Mouse (Mus musculus) kidney, embryonic 15.5 days (tissue): Measurements from ENCODE around the gene Adam19. TPM values are rescaled to one million over a fixed set of nuclear protein-coding genes. Genes with fewer than 3 reads are reported as not detected.
A peak's percentile ranks its signal among the peaks of the same experiment; 100 is the strongest.

Experiments used
- ATAC-seq: fragments of 200-750 bp; cut with Nextera tagmentation; replicated peaks from 2 replicates; pipeline ENCODE4 v1.8.0; 2017; ENCODE audit warnings: moderate TSS enrichment; ENCODE audit not compliant: low FRiP score
- H3K27ac ChIP-seq: fragments of 300-500 bp; sonication (generic); 2 replicates; pipeline ENCODE4 v1.5.1; 2015; ENCODE audit warnings: mild to moderate bottlenecking, inconsistent platforms
- H3K27me3 ChIP-seq: fragments of 300-500 bp; sonication (generic); 2 replicates; pipeline ENCODE4 v1.6.1; 2015; ENCODE audit warnings: inconsistent platforms
- H3K36me3 ChIP-seq: fragments of 300-500 bp; sonication (generic); 2 replicates; pipeline ENCODE4 v1.6.1; 2015; ENCODE audit warnings: inconsistent platforms
- H3K4me1 ChIP-seq: fragments of 300-500 bp; sonication (generic); 2 replicates; pipeline ENCODE4 v1.6.1; 2015; ENCODE audit warnings: inconsistent platforms
- H3K4me2 ChIP-seq: fragments of 300-500 bp; sonication (generic); 2 replicates; pipeline ENCODE4 v1.6.1; 2015; ENCODE audit warnings: moderate library complexity, mild to moderate bottlenecking, inconsistent platforms
- H3K4me3 ChIP-seq: fragments of 300-500 bp; sonication (generic); replicated peaks from 2 replicates; pipeline ENCODE4 v1.5.1; 2015; ENCODE audit warnings: mild to moderate bottlenecking, inconsistent platforms
- H3K9ac ChIP-seq: fragments of 300-500 bp; sonication (generic); 2 replicates; pipeline ENCODE4 v1.6.1; 2015; ENCODE audit warnings: mild to moderate bottlenecking, inconsistent platforms
- H3K9me3 ChIP-seq: fragments of 300-500 bp; sonication (generic); replicated peaks from 2 replicates; pipeline ENCODE4 v1.6.1; 2016; ENCODE audit warnings: inconsistent platforms
- WGBS: fragments of 180-500 bp; shearing (Covaris S2); methylation state at CpG from one replicate; pipeline ENCODE4 v1.1.7; 2015; ENCODE audit warnings: mixed read lengths; 5-methylcytosine and 5-hydroxymethylcytosine counted together
- polyA plus RNA-seq: library from polyadenylated mRNA; unstranded; fragments of >200 nt; fragmentation: Nextera tagmentation; extraction: Ambion mirVana; gene quantifications from 2 replicates; pipeline ENCODE4 v1.2.1, GENCODE M21; 2015

Gene Adam19
- polyA plus RNA-seq, 1 experiment from 2014 or later = 17.9 TPM

GRCm38 (mm10) chr11:46077732-46078375 is 22.1 kb downstream of the Adam19 start:
- WGBS = 87% methylated on average over 7 of the region's 7 CpGs
- no peak overlapping the region for H3K27ac ChIP-seq
- ATAC-seq = peak; percentile 88

GRCm38 (mm10) chr11:46081075-46081474 is 25.3 kb downstream of the Adam19 start:
- Histone ChIP-seq H3K36me3 (peaks cover 20% of the 10 kb centered on the region), H3K27me3 (no peaks in the 10 kb centered on the region), H3K4me3 (no peak overlapping the region), H3K4me1 (peaks cover 18% of the 10 kb centered on the region), H3K27ac (no peak overlapping the region), H3K9ac (no peak overlapping the region), H3K4me2 (no peak overlapping the region), H3K9me3 (no peaks in the 10 kb centered on the region)
- ATAC-seq = no peak
- 86% methylated on average over 2 of the region's 2 CpGs for WGBS

More at GRCm38 (mm10) chr11:46077732-46078375, 22.1 kb downstream of the Adam19 start:
- H3K9ac ChIP-seq = no peak overlapping the region
- no peak overlapping the region for H3K4me2 ChIP-seq
- no peaks in the 10 kb centered on the region for H3K27me3 ChIP-seq
- H3K9me3 ChIP-seq = no peaks in the 10 kb centered on the region
- no peak overlapping the region for H3K4me3 ChIP-seq
- peaks cover 26% of the 10 kb centered on the region for H3K36me3 ChIP-seq
- peaks cover 19% of the 10 kb centered on the region for H3K4me1 ChIP-seq

GRCm38 (mm10) chr11:46083405-46083804 is 27.6 kb downstream of the Adam19 start:
- Histone ChIP-seq H3K4me3 (no peak overlapping the region), H3K27me3 (no peaks in the 10 kb centered on the region), H3K9me3 (no peaks in the 10 kb centered on the region), H3K36me3 (peaks cover 3% of the 10 kb centered on the region; the same call in 1 of the 2 replicates), H3K4me1 (peaks cover 21% of the 10 kb centered on the region), H3K27ac (0 out of 2 replicates have a peak overlapping the region, but pooled peaks have one; percentile 28), H3K9ac (no peak overlapping the region), H3K4me2 (no peak overlapping the region)
- 75% methylated on average over 3 of the region's 3 CpGs for WGBS
- ATAC-seq = no peak

DNA sequence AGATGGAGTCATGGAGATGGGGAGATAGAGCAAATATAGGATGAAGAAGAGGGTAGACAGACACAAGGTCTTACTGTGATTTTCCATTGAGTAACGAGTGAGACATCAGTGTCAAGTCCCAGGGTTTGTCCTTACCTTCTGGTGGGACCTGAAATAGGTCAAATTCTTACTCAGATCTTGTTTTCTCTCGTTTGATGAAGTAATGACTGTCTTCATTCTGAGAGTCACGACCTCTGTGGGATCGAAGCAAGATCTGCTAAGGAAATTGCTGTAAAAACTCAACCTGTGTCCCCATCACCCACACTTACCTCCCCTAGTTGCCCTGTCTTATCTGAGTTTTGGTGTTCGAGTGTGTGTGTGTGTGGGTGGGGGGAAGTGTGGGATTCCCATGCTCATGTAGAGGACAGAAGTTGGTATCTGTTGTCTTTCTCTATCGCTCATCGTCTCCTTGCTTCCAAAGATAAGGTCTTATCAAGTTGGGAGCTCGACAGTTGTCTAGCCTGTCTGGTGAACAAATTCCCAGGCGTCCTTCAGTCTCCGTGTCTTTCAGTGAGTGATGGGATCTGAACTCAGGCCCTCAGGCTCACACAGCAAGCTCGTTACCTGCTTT is 28.1 kb downstream of the Adam19 start:
- H3K36me3 ChIP-seq = peaks cover 3% of the 10 kb centered on the region; the same call in 1 of the 2 replicates
- H3K9ac ChIP-seq = no peak overlapping the region
- H3K27me3 ChIP-seq = no peaks in the 10 kb centered on the region
- no peak overlapping the region for H3K4me3 ChIP-seq
- H3K27ac ChIP-seq = peak overlapping the region; percentile 33
- H3K4me2 ChIP-seq = no peak overlapping the region
- H3K9me3 ChIP-seq = no peaks in the 10 kb centered on the region
- H3K4me1 ChIP-seq = peaks cover 26% of the 10 kb centered on the region
- no peak for ATAC-seq
- 86% methylated on average over 11 of the region's 11 CpGs for WGBS

GRCm38 (mm10) chr11:46084568-46084967 is 28.8 kb downstream of the Adam19 start:
- ATAC-seq = no peak
- Histone ChIP-seq H3K36me3 (peaks cover 3% of the 10 kb centered on the region; the same call in 1 of the 2 replicates), H3K27me3 (no peaks in the 10 kb centered on the region), H3K4me2 (no peak overlapping the region), H3K9me3 (no peaks in the 10 kb centered on the region), H3K4me3 (no peak overlapping the region), H3K9ac (no peak overlapping the region), H3K4me1 (peaks cover 31% of the 10 kb centered on the region), H3K27ac (peak overlapping the region; percentile 33)
- WGBS = 63% methylated on average over 3 of the region's 3 CpGs

DNA sequence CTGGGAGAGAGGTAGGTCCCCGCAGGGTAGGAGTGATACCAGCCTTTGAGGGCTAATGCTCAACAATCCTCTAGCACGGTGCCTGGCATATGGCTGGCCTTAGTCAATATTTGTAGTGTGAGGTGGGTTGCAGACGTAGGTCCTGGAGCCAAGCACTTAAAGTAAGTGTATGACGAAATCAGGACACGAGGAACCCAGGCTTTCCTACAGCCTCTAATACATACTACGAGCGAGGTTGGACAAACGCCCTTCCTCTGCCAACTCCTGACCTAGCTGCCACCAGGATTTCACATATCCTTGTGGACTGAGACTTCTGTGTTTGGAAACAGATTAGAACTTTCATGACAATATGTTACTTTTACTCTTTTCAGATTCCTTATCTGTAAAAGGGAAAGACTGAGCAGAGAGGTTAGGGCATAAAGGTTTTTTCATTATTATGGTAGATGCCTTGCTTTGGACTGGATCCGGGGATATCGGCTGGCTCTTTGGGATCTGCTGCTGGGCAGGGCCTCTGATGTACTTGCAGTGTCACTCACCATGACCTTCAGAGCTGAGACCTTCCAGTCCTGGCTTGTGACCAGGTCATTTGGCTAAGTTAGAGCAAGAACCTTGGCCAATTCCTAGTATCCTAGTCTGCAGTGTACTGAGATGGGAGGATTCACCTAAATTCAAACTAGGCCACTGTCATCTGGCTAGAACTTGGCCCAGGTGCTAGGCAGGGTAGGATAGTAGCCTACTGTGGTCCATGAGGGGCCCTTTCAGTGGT is 29.8 kb downstream of the Adam19 start:
- 0 out of 2 replicates have a peak overlapping the region, but pooled peaks have one; percentile 3 for H3K27ac ChIP-seq
- H3K36me3 ChIP-seq = no peaks in the 10 kb centered on the region
- H3K9ac ChIP-seq = no peak overlapping the region
- no peak for ATAC-seq
- no peaks in the 10 kb centered on the region for H3K9me3 ChIP-seq
- no peaks in the 10 kb centered on the region for H3K27me3 ChIP-seq
- H3K4me3 ChIP-seq = no peak overlapping the region
- WGBS = 89% methylated on average over 10 of the region's 10 CpGs
- peaks cover 41% of the 10 kb centered on the region for H3K4me1 ChIP-seq
- no peak overlapping the region for H3K4me2 ChIP-seq

- Histone ChIP-seq H3K27me3 (no peaks in the 10 kb centered on the region), H3K4me2 (no peak overlapping the region), H3K9me3 (no peaks in the 10 kb centered on the region), H3K36me3 (no peaks in the 10 kb centered on the region), H3K27ac (no peak overlapping the region), H3K9ac (no peak overlapping the region), H3K4me1 (peaks cover 50% of the 10 kb centered on the region), H3K4me3 (no peak overlapping the region)
- no peak for ATAC-seq
- WGBS = 90% methylated on average over 3 of the region's 3 CpGs
Measured at GRCm38 (mm10) chr11:46086446-46086845, 30.7 kb downstream of the Adam19 start.

DNA sequence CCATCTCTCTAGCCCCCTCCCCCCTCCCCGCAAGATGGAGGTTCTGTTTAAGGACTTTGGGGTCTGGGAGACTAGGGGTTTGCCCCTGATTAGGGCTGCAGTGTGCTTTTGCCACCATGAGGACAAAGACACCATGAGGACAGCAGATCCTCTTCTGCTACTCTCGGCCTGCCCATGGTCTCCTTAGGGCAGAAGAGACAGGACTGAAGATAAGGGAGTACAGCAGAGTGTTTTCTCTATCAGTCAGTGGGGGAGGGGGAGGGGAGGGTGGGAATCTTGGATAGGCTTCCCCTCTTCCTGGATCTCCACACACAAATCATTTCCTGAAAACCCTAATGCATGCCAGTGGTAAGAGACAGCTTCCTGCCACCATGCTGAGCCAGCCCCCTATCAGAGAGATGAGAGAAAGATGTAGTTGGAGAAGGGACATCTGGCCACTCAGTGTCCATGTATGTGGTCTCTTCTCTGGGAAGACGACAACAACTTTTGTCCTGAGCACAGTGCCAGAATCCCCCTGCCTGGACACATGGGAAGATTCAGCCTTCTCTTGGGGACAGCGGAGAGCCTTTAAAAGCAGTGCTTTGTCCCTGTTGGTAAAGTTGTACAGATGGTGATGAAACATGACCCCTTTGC is 33.4 kb downstream of the Adam19 start:
- peak; percentile 76 for ATAC-seq
- no peaks in the 10 kb centered on the region for H3K9me3 ChIP-seq

GRCm38 (mm10) chr11:46090036-46090725 is 34.4 kb downstream of the Adam19 start:
- no peak overlapping the region for H3K4me2 ChIP-seq
- ATAC-seq = no peak
- H3K27ac ChIP-seq = peak overlapping the region; percentile 75
- H3K9ac ChIP-seq = no peak overlapping the region
- 87% methylated on average over 10 of the region's 10 CpGs for WGBS
- H3K9me3 ChIP-seq = no peaks in the 10 kb centered on the region
- no peak overlapping the region for H3K4me3 ChIP-seq
- no peaks in the 10 kb centered on the region for H3K27me3 ChIP-seq
- peaks cover 19% of the 10 kb centered on the region for H3K36me3 ChIP-seq
- peaks cover 47% of the 10 kb centered on the region for H3K4me1 ChIP-seq

More for the DNA sequence above, 33.4 kb downstream of the Adam19 start:
- H3K27me3 ChIP-seq = no peaks in the 10 kb centered on the region
- H3K4me2 ChIP-seq = no peak overlapping the region
- H3K36me3 ChIP-seq = peaks cover 9% of the 10 kb centered on the region
- no peak overlapping the region for H3K9ac ChIP-seq
- WGBS = 53% methylated on average over 4 of the region's 4 CpGs
- H3K27ac ChIP-seq = peak overlapping the region; percentile 75
- H3K4me1 ChIP-seq = peaks cover 50% of the 10 kb centered on the region
- no peak overlapping the region for H3K4me3 ChIP-seq

GRCm38 (mm10) chr11:46090951-46091667 is 35.3 kb downstream of the Adam19 start:
- Histone ChIP-seq H3K4me3 (no peak overlapping the region), H3K9me3 (no peaks in the 10 kb centered on the region), H3K4me2 (no peak overlapping the region), H3K27me3 (no peaks in the 10 kb centered on the region), H3K27ac (peak overlapping the region; percentile 49; the same call in 1 of the 2 replicates), H3K9ac (no peak overlapping the region), H3K36me3 (peaks cover 23% of the 10 kb centered on the region), H3K4me1 (peaks cover 50% of the 10 kb centered on the region)
- 26% methylated on average over 10 of the region's 10 CpGs for WGBS
- peak; percentile 24; the same call in 1 of the 2 replicates for ATAC-seq

GRCm38 (mm10) chr11:46092121-46092520 is 36.3 kb downstream of the Adam19 start:
- no peak overlapping the region for H3K4me2 ChIP-seq
- H3K27me3 ChIP-seq = no peaks in the 10 kb centered on the region
- 87% methylated on average over 4 of the region's 4 CpGs for WGBS
- no peaks in the 10 kb centered on the region for H3K9me3 ChIP-seq
- peaks cover 59% of the 10 kb centered on the region for H3K4me1 ChIP-seq
- H3K27ac ChIP-seq = 0 out of 2 replicates have a peak overlapping the region, but pooled peaks have one; percentile 49
- no peak overlapping the region for H3K4me3 ChIP-seq
- no peak overlapping the region for H3K9ac ChIP-seq
- ATAC-seq = no peak
- peaks cover 23% of the 10 kb centered on the region for H3K36me3 ChIP-seq
